Mouse (Mus musculus) liver, adult 2 months (tissue): ENCODE results near the gene Slc2a4. TPM values are rescaled to one million over a fixed set of nuclear protein-coding genes. Genes with fewer than 3 reads are reported as not detected.

Source experiments
- DNase-seq: peaks from one replicate; pipeline ENCODE4 v3.0.0-alpha.2; 2011; ENCODE audit warnings: low read depth, low spot score; ENCODE audit errors: extremely low read depth
- H3K27ac ChIP-seq: fragments of 200-500 bp; replicated peaks from 2 replicates; pipeline ENCODE4 v1.5.1; 2012; ENCODE audit warnings: low read depth, mild to moderate bottlenecking, control low read depth, inconsistent platforms, low read length; ENCODE audit not compliant: insufficient read depth
- H3K27me3 ChIP-seq: fragments of 200-500 bp; 2 replicates; pipeline ENCODE4 v1.6.1; 2012; ENCODE audit warnings: mild to moderate bottlenecking, moderate library complexity, low read length, inconsistent platforms; ENCODE audit not compliant: control insufficient read depth, insufficient read depth
- H3K36me3 ChIP-seq: fragments of 200-500 bp; 2 replicates; pipeline ENCODE4 v1.6.1; 2012; ENCODE audit warnings: low read length, inconsistent platforms; ENCODE audit not compliant: control insufficient read depth, insufficient read depth
- H3K4me1 ChIP-seq: fragments of 200-500 bp; 2 replicates; pipeline ENCODE4 v1.6.1; 2011; ENCODE audit warnings: low read length; ENCODE audit not compliant: control insufficient read depth, insufficient read depth
- H3K4me3 ChIP-seq: fragments of 200-500 bp; 2 replicates; pipeline ENCODE4 v1.5.1; 2011; ENCODE audit warnings: low read depth, mild to moderate bottlenecking, control low read depth, low read length, moderate library complexity; ENCODE audit not compliant: insufficient read depth
- H3K79me2 ChIP-seq: fragments of 200-500 bp; 2 replicates; pipeline ENCODE4 v1.6.1; 2012; ENCODE audit warnings: inconsistent platforms, mild to moderate bottlenecking, low read length, moderate library complexity; ENCODE audit not compliant: control insufficient read depth, insufficient read depth
- H3K9ac ChIP-seq: fragments of 200-500 bp; 2 replicates; pipeline ENCODE4 v1.6.1; 2012; ENCODE audit warnings: low read depth, mild to moderate bottlenecking, control low read depth, inconsistent platforms, low read length
- CTCF ChIP-seq: fragments of 200-500 bp; IDR thresholded peaks from 2 replicates; pipeline ENCODE4 v1.5.1; 2011; ENCODE audit warnings: low read depth, low read length, control low read depth
- POLR2A ChIP-seq: fragments of 200-500 bp; IDR thresholded peaks from 2 replicates; pipeline ENCODE4 v1.6.1; 2011; ENCODE audit warnings: low read length, control low read depth; ENCODE audit not compliant: insufficient read depth; ENCODE audit errors: extremely low read depth
- WGBS: fragments of 180-500 bp; shearing (Covaris S2); methylation state at CpG from one replicate; pipeline ENCODE4 v1.1.7; 2018; 5-methylcytosine and 5-hydroxymethylcytosine counted together
- polyA plus RNA-seq: library from polyadenylated mRNA; depleted of rRNA; stranded (reverse); fragments of >200 nt; gene quantifications from 2 replicates; pipeline ENCODE4 v1.2.3, GENCODE M21; 2012
- total RNA-seq: library from RNA; depleted of rRNA; stranded (reverse); fragments of >200 nt; gene quantifications from 2 replicates; pipeline ENCODE4 v1.2.3, GENCODE M21; 2014

Slc2a4 gene
- total and polyA plus RNA-seq, 2 experiments = 0.39 to 0.83 TPM

DNA sequence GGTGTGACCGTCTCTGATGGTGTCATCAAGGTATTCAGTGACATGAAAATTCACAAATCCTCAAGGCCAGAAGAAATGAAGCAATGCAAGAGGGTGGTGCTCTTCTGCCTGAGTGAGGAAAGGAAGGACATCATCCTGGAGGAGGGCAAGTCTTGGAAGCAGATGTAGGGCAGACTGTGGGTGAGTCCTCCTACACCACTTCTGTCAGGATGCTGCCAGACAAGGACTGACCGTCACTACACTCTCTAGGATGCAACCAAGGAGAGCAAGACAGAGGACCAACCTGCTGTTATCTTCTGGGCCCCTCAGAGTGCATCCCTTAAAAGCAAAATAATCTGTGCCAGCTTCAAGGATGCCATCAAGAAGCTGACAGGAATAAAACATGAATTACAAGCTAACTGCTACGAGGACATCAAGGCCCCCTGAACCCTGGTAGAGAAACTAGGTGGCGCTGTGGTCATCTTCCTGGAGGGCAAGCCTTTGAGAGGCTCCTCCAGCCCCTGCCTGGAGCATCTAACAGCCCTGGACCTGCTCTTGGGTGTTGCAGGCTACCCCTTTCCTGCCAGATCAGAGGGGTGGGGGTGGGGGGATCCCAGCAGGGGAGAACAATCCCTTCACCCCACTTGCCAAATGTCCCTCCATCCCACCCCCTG, 2.9 kb upstream of the Slc2a4 start:
- H3K9ac ChIP-seq = no peak overlapping the region
- no peaks in the 10 kb centered on the region for H3K79me2 ChIP-seq
- no peak overlapping the region for H3K4me3 ChIP-seq
- TF ChIP-seq POLR2A = no peak
- peak; percentile 30; the same call in 1 of the 2 replicates for TF ChIP-seq CTCF
- WGBS = 58% methylated on average over 4 of the region's 4 CpGs
- no peaks in the 10 kb centered on the region for H3K36me3 ChIP-seq
- no peak overlapping the region for H3K27ac ChIP-seq
- peaks cover 3% of the 10 kb centered on the region; the same call in 1 of the 2 replicates for H3K4me1 ChIP-seq
- H3K27me3 ChIP-seq = no peaks in the 10 kb centered on the region
- no peak for DNase-seq

DNA sequence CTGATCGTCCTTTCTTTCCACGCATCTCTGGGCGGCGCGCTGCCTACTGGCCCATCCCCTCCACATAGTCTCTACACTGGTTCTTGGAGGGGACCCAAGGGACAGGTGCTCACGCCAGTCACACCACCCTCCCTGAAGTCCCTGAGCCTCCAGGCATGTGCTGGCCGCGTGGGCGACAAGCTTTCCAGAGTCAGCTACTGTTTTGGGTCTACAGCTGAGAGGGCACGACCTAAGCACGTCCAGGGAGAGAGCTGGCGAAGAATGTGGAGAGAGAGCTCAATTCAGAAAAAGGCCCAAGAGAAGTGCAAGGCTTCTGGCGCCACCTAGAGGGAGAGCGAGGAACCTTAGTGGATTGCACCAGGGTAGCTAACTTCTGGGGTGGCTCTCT, 769 bp upstream of the Slc2a4 start:
- Histone ChIP-seq H3K27ac (no peak overlapping the region; the same call in 1 of the 2 replicates), H3K27me3 (no peaks in the 10 kb centered on the region), H3K9ac (no peak overlapping the region), H3K79me2 (no peaks in the 10 kb centered on the region), H3K4me3 (peak overlapping the region; percentile 31; the same call in 1 of the 2 replicates), H3K36me3 (no peaks in the 10 kb centered on the region), H3K4me1 (peaks cover 3% of the 10 kb centered on the region; the same call in 1 of the 2 replicates)
- under 1% methylated on average over 14 of the region's 14 CpGs for WGBS
- peak; percentile 76 for DNase-seq
- TF ChIP-seq POLR2A (no peak), CTCF (peak; percentile 87)

DNA sequence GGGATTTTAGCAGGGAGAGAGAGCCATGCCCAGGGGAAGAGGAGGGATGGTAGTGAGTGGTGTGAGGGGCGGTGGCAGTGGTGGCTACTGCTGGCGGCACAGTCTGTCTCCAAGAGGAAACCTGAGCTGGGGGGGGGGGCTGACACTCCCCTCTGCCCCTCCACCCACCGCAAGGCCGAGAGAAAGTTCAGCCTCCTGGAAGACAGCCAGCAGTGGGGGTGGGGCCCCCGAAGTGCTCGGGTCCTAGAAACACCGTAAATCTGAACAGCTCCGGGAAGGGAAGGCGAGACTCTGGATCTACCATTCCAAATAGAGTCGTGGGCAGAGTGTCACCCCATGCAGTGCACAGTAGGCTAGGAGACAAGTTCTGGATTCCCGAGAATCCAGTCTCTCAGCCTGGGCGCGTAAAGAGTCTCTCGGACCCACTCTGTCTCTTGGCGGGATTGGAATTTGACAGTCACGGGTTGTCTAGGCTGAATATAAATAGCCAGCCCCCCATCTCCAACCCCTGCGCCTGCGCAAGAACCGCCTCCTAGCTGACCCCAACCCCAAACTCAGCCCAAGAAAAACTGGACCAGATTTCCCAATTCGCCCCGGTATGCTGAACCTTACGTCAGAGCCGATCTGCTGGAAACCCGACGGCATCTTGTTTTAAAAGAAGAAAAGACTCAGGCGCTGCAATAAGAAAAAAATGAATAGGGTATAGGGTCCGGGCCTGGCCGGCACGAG, 487 bp downstream of the Slc2a4 start:
- peaks cover 3% of the 10 kb centered on the region; the same call in 1 of the 2 replicates for H3K4me1 ChIP-seq
- H3K36me3 ChIP-seq = no peaks in the 10 kb centered on the region
- TF ChIP-seq CTCF = no peak
- no peaks in the 10 kb centered on the region for H3K79me2 ChIP-seq
- 28% methylated on average over 29 of the region's 29 CpGs for WGBS
- no peak for DNase-seq
- peak overlapping the region; percentile 49; the same call in 1 of the 2 replicates for H3K4me3 ChIP-seq
- no peak overlapping the region for H3K9ac ChIP-seq
- no peak overlapping the region for H3K27ac ChIP-seq
- H3K27me3 ChIP-seq = no peaks in the 10 kb centered on the region

DNA sequence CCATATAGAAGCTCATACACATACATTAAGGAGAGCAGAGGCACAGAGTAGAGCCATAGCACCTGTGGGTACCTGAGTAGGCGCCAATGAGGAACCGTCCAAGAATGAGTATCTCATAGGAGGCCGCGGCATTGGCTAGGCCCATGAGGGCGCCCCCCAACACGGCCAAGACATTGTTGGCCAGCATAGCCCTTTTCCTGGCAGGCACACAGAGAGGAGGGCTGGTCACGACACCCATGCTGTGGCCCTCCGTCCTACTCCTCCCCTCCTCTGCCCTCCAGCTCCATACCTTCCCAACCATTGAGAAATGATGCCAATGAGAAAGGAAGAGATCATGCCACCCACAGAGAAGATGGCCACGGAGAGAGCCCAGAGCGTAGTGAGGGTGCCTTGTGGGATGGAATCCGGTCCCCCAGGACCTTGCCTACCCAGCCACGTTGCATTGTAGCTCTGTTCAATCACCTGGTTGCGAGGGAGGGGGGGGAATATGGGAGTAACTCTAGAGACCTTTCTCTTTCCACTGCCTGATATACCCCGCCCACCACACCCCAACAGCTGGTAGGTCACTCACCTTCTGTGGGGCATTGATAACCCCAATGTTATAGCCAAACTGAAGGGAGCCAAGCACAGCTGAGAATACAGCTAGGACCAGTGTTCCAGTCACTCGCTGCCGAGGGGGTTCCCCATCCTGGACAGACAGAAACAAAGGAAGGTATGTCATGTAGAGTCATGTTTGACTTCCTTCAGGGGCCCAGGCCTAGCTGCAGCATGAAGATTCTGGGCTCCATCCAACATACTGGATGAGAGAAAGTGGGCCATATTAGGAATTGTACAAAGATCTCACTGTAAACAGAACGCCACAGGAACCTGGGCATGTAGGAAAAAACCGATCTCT, 1.7 kb downstream of the Slc2a4 start:
- Histone ChIP-seq H3K9ac (no peak overlapping the region), H3K27me3 (no peaks in the 10 kb centered on the region), H3K4me3 (no peak overlapping the region), H3K79me2 (no peaks in the 10 kb centered on the region), H3K4me1 (peaks cover 3% of the 10 kb centered on the region; the same call in 1 of the 2 replicates), H3K27ac (no peak overlapping the region), H3K36me3 (no peaks in the 10 kb centered on the region)
- DNase-seq = no peak
- TF ChIP-seq CTCF = no peak
- no peak for TF ChIP-seq POLR2A
- WGBS = 92% methylated on average over 18 of the region's 18 CpGs

DNA sequence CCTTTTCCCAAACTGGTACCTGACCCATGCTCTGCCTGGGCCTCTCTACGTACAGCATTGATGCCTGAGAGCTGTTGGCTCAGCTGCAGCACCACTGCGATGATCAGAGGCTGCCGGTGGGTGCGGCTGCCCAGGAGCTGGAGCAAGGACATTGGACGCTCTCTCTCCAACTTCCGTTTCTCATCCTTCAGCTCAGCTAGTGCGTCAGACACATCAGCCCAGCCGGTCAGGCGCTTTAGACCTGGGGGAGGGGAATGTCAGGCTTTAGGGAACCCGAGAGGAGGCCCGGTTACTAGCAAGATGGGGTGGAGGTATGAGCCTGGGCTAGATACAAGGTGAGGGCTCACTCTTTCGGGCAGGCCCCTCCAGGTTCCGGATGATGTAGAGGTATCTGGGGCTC, 2.8 kb downstream of the Slc2a4 start:
- peaks cover 3% of the 10 kb centered on the region; the same call in 1 of the 2 replicates for H3K4me1 ChIP-seq
- no peak overlapping the region for H3K9ac ChIP-seq
- H3K79me2 ChIP-seq = no peaks in the 10 kb centered on the region
- no peak overlapping the region for H3K4me3 ChIP-seq
- 91% methylated on average over 13 of the region's 13 CpGs for WGBS
- no peak overlapping the region for H3K27ac ChIP-seq
- TF ChIP-seq POLR2A (no peak), CTCF (no peak)
- H3K27me3 ChIP-seq = no peaks in the 10 kb centered on the region
- H3K36me3 ChIP-seq = no peaks in the 10 kb centered on the region
- DNase-seq = no peak
